Mouse (Mus musculus): ENCODE measurements around the gene Nrip1.

Nrip1 gene

DNA sequence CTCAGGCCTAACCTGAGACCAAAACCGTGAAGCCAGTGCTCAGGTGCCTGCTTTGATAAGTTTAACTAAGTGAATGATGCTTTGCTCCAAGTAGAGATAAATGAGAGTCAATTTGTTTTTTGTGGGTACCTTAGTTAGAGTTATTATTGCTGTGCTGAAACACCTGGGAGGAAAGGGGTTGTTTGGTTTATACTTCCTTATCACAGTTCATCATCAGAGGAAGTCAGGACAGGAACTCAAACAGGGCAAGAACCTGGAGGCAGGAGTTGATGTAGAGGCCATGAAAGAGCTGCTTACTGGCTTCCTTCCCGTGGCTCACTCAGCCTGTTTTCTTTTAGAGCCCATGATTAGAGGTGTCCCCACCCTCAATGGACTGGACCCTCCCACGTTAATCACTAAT is 89.8 kb downstream of the Nrip1 start:
- no peak for DNase-seq (ENCODE audit: low spot score in 2 of 2)

DNA sequence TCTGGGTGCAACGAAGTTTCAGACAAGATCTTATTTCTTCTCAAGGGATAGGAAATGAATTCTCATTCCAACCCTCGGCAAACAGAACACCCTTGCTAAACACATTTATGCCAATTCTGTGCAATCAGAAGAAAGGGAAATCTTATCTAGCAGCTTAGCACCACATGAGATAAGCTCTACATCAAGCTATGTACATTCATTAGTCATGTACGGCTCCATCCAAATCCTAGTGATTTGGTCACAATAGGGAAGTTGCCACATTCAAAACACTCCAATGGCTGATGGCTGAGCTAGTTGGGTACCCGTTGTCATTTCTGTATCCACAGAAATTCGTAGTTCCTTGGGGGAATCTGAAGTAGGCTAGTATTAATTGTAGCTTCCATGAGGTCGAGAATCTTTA is 91.8 kb downstream of the Nrip1 start:
- no peak for DNase-seq (ENCODE audit: low spot score in 2 of 2)

DNA sequence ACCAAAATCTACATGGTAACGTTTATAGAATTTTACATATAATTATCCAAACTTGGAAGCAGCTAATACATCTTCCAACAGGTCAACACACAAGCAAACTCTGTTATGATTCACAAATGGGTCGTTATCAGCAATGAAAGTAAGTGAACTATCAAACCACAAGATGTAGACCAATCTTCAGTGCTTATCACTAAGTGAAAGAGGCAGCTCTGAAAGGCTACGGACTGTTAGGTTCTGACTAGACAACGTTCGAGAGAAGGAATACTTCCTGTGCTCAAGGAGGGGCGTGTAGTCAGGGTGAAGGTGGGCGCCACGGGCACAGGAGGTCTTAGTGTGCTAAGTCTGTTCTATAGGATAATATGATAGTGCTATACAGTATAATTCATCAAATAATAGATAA is 93.3 kb downstream of the Nrip1 start:
- DNase-seq (ENCODE audit: low spot score in 2 of 2) = no peak

DNA sequence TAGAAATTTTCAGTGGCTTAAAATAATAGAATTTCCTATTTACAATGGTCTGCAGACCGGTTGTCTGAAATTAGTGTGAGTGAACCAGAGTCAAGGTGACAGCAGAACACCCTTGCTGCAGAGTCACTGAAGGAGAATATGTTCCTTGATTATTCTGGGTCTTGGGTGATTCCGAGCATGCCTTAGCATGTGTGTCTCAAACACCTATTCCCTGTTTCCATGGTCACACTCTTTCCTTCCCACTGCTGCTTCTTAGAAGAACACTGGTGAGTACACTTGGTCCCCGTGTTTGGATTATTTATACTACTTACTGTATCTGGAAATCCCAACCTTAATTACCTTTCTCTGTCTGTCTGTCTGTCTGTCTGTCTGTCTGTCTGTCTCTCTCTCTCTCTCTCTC is 97.4 kb downstream of the Nrip1 start:
- no peak for DNase-seq (ENCODE audit: low spot score in 2 of 2)

DNA sequence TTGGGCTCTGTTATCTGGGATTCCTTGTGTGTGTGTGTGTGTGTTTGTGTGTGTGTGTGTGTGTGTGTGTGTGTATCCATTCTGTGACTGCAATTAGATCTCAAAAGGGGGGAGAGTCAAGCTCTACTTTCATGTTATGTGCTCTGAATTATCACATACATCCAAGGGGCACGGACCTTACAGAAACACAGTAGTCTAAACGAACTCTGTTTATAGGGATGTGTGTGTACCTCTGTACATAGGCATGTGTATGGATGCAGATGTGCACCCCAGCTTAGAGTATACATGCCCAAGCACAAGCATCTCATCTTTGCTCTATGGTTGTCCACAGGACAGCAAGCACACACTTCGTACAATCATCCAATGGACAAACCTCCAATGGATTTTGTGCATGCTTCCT is 98.0 kb downstream of the Nrip1 start:
- no peak for DNase-seq (ENCODE audit: low spot score in 2 of 2)

DNA sequence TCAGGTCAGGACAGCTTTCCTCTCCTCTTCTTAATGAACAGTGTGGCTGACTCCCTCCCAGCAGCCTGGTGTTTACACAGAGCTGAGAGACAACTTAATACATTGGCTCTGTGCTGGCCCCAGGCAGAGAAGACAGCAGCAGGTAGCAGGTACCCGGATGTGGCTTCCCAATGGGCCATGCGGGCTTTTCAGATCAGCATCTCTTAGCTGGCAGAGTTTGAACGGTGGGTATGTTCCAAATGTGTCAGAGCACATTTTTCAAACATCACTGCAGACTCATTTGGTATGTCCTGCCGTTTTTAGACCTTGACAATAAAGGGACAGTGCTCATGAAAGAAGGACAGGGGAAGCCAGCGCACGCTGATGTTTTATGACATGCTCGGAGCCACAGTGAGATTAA is 98.5 kb downstream of the Nrip1 start:
- DNase-seq (ENCODE audit: low spot score in 2 of 2) = no peak

DNA sequence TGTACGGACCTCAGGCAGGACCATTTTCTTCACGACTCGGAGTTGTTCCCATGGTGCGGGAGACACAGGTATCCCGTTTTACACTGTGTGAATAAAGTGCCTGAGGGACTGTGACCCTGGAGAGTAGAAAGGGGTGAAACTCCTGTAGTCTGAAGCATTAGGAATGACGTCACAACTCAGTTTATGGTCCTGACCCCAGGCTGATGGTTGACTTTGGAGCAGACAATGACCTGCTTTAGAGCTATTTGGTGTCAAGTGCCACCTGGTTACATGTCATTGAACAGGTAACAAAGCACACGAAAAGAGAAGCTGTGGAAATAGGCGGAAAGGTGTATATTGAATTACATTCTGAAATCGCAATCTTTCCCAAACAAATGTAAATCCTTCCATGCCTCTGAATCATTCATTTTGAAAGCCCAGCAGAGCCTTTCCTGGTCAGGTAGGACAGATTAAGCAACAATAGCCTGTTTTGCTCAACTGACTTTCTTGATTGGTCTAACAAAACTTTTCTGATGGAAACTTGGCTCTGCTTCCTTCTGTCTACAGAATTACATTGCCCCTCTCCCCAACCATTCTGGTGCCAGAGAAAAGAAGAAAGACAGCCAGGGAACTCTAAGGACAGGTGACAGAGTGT is 106.9 kb downstream of the Nrip1 start:
- no peak for DNase-seq (ENCODE audit: low spot score in 2 of 2)

DNA sequence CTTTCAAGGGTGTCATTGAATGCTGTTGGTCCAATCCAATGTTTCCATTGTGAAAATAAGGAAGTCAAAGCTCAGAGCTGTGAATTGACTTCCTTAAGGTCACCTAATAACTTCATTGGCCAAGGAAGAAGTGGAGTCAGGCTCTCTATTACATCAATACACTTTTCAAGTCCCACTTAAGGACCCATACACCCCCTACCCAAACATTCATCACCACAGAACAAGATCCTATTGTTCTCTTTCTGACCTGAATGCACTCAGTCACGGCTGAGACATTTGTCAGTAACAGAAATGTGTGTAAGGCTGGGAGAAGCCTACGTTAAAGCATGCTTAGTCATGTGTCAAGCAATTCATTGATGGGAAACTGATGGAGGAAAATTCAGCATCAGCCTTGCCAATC is 107.8 kb downstream of the Nrip1 start:
- DNase-seq (ENCODE audit: low spot score in 2 of 2) = no peak

DNA sequence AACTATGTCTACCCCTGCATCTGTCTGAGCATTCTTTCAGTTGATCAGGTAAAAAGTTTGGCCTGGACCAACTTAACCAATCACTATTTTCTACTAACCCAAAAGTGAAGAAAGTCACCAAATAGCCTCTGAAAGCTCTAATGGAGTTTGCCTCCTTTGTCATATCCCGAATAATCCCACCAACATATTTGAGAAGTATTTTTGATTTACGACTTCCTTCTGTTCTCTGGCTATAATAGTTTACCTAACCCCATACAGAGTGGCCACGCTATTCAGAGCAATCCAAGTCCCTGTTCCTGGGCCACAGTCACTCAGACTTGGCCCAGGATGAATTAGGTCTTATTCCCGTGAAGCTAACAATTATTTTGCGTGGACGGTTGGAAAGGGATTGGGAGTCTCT is 108.3 kb downstream of the Nrip1 start:
- DNase-seq (ENCODE audit: low spot score in 2 of 2) = no peak

DNA sequence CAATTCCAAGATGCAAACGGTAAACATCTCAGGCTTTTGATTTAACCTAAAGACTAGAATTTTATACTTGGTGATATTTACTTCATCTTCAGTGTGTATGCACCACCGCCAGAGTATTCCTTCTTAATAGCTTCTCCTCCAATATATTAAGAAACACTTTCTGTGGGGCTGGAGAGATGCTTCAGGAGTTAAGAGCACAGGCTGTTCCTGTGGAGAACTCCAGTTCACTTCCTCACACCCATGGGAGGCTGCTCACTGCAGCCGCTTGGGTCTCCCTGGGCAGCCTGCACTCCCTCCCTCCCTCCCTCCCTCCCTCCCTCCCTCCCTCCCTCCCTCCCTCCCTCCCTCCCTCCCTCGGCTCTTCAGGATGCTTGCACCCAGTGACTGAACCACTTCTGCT is 110.2 kb downstream of the Nrip1 start:
- DNase-seq (ENCODE audit: low spot score in 2 of 2) = no peak

DNA sequence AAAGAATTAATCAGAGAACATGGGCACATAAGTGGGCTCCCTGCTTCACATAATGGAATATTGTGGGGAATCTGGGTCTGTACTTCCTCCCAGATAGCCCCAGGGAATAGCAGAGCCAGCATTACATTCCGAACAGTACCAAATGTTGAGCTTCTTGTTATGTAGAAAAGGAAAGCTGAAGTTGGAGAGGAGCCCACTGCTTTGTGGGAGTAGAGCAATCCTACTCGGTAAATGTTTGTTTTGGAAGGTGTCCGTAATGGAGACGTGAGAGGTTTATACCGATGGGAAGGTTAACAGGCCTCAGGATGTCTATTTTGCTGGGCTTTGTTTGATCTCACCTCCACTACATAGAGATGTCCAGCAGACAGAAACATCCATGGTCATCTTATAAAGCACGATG is 113.3 kb downstream of the Nrip1 start:
- no peak for DNase-seq (ENCODE audit: low spot score in 2 of 2)

DNA sequence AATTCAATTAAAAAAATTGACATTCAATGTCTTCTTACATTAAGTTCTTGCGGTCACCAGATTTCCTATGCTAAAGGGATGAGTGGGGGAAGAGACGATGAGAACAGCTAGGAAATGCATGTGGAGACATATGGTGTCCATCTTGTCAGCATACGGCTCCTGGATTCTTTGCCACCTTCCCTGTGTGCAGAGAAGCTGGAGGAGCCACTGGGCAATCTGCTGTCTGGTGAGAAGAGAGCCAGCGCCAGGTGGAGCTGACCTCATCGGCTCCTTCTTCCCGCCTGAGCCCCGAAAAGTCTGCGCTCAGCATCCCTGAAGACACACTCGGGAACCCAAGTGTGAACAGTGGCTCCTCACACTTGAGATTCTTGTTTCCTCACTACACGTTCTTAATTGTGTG is 121.8 kb downstream of the Nrip1 start:
- no peak for DNase-seq (ENCODE audit: low spot score in 2 of 2)

DNA sequence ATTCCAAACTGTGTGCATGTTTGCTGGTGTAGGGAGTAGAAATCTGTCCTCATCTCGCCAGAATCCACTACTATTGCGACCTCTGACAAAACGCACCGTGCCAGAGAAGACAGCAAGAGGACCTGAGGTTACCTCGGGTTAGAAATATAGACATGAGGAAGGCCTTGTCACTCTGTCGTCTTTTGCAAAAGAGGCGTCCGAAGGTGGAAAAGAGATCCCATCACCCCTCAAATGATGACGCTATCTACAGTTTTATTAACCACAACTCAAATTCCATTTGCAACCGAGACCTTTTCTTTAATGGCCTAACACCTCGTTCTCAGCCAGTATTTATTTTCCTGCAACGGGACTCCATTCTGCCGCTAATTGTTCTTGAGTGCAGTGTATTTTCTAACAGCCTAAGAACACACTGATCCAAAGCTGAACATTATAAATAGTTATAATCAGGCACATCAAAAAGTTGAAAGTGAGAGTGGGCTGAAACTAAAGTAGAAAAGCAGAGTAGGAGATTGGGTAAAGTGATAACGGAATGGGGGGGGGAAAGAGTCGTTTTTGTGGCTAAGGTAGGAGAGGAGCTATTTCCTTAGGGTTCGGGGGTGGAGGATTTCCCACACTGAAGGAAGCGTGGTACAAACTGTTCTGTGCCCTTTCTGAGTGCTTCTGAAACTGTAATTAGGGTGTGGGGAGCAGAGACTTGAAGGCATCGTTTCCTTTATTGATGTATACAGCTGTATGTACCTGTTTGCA is 124.1 kb downstream of the Nrip1 start:
- DNase-seq (ENCODE audit: low spot score in 2 of 2) = no peak

DNA sequence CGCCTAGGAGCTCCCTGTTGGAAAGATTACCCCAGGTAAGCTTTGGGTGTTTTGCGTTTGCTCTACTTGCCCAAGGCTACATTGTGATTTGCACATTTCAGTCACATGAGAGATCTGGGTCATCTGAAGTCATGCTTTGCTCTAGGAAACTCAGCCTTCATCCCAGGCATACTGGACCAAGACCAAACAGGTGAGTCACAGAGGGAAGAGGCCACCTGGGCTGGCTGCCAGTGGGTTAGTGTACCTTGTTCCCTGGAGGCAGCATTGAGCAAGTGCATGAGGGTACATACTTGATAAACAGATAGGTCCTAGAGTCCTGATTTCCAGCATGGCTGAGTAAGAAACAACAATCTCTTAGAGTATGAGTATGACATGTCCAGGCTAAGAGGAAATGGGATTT is 130.8 kb downstream of the Nrip1 start:
- DNase-seq (ENCODE audit: low spot score in 2 of 2) = no peak

DNA sequence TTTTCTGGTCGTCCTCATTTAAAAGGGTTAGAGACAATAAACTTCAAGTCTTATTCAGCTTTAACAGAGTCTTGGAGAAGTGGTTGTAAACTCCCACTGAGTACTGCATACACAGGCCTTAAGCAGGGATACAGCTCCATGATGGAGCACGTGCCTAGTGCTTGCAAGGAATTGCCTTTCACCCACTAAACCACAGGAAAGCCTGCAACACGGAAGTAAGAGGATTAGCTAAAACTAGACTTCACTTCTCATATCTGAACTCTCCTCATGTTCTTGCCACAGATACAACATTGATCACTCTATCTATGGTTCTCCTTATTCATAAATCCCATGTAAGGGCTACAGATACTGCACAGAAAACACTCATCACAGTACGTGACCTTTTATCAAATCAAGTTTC is 132.4 kb downstream of the Nrip1 start:
- DNase-seq (ENCODE audit: low spot score in 2 of 2) = no peak

DNA sequence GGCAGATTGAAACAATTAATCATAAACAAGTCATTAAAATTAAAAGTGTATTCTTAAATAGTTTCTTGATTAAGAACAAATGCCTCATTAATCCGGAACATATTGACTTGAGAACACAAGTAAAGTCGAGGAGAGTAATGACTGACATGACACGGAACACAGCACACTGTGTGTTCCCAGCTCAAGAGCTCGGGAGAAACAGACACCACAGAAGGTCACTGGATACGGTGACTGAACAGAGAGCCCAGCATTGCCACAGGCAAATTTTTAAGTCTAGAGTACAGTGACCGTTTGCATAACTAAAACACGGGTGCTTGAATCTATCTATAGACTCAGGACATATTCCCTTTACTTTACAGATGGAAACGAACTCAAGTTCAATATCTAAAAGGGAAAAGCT is 134.3 kb downstream of the Nrip1 start:
- DNase-seq (ENCODE audit: low spot score in 2 of 2) = no peak

DNA sequence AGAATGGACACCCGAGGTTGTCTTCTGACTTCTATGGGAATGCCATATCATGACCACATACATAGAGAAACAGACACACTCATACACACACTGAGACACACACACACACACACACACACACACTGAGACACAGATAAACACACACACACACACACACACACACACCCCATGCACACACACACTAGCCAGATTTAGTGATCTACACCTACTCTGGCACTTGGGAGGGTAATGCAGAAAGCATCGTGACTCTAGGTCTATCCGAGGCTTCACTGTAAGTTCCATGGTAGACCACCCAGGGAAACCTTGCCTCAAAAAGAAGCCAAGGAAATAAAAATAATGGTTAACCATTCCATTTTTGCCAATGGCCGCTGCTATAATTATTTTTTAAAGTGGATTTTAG is 134.8 kb downstream of the Nrip1 start:
- DNase-seq (ENCODE audit: low spot score in 2 of 2) = no peak

All from frontal cortex, postnatal 14 days (tissue).